Mouse (Mus musculus) embryo, embryonic 10.5 days (tissue): Measurements from ENCODE around the gene Cda.

Experiments used
- DNase-seq: peaks from one replicate; pipeline ENCODE4 v3.0.0-alpha.2; 2015; ENCODE audit warnings: low spot score

Cda gene

GRCm38 (mm10) chr4:138307739-138308138 is 60.1 kb downstream of the Cda start:
- no peak for DNase-seq

GRCm38 (mm10) chr4:138307025-138307424 is 60.8 kb downstream of the Cda start:
- no peak for DNase-seq

GRCm38 (mm10) chr4:138304340-138305104 is 63.3 kb downstream of the Cda start, which contains the start of gene Ddost:
TSS of gene Ddost (plus strand) at chr4:138304730.
- DNase-seq = peak; percentile 99

GRCm38 (mm10) chr4:138303742-138304141 is 64.0 kb downstream of the Cda start:
- no peak for DNase-seq

GRCm38 (mm10) chr4:138303011-138303410 is 64.8 kb downstream of the Cda start:
- no peak for DNase-seq

GRCm38 (mm10) chr4:138301271-138301780 is 66.5 kb downstream of the Cda start:
- no peak for DNase-seq

GRCm38 (mm10) chr4:138293949-138294550 is 73.7 kb downstream of the Cda start:
- DNase-seq = no peak

GRCm38 (mm10) chr4:138293261-138293948 is 74.4 kb downstream of the Cda start:
- DNase-seq = peak; percentile 5

GRCm38 (mm10) chr4:138292028-138292427 is 75.8 kb downstream of the Cda start:
- no peak for DNase-seq

GRCm38 (mm10) chr4:138288691-138289090 is 79.1 kb downstream of the Cda start:
- DNase-seq = no peak
